Mouse (Mus musculus) spleen, postnatal 10 days (tissue): ENCODE data around the gene Slc43a1.
A peak's percentile ranks its signal among the peaks of the same experiment; 100 is the strongest.

Experiments used
- DNase-seq, 2 experiments: peaks; one replicate each; pipeline ENCODE4 v3.0.0; 2021 to 2022; ENCODE audit warnings: low spot score in 2 of 2

Gene Slc43a1

DNA sequence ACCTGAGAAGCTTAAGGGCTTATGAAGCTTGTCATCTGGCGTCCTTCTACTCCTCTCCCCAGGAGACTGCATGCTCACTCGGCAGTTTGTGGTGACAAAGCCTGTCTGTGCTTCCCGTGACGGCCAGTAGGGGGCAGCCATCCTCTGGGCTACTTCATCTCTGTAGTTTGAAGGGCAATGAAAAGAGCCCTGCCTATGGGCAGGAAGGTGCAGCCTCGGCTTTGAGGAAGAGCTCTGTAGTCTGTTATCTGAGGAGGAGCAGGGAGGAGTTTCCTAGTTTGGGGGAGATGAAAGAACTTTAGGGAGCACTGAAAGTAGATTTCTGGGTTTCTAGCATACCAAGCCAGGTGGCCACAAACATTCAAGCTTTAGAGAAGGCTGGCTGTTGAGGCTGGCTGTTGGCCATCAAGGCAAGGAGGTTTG is 29.9 kb downstream of the Slc43a1 start:
- peak; percentile 86 to 92 for DNase-seq

DNA sequence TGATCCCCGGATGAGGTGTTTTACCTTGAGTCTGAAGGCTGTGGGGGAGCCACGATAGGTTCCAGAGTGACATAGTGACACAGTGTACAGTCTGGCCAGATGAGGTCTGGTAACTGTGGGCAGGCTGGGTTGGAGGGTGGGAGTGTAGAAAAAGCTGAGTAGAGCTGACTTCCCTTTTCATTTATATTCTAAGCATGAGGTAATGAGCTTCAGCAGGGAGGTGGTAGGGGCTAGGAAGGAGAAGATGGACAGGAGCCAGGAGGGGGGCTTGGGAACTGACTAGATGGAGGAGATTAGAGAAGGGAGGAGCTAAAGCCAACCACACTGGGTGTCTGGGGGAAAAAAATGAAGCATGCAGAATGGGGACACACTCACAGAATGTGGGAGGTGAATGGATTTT is 30.3 kb downstream of the Slc43a1 start:
- DNase-seq: no peak

DNA sequence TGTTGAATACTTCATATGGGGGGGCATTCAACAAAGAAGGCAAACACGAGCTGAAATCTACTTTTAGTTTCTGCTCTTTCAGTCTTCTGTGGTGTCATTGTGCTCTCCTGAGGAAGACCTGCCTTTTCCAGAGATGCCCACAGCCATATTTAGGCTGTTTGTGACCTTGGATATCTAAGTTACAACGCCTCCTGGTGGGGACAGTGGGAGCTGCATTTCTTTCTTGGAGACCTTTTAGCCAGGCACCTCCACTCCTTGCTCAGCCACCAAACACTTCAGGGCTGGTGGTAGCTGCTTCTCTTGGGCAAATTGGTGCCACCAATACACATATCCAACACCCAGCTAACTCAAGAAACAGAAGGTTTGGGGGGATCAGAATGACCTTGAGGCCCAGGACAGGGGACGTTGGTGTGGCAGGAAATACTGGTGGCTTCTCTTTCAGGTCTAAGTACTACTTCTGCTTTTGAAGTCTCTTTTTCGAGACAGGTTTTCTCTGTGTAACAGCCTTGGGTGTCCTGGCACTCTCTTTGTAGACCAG is 32.0 kb downstream of the Slc43a1 start:
- peak; percentile 66 to 82 for DNase-seq

DNA sequence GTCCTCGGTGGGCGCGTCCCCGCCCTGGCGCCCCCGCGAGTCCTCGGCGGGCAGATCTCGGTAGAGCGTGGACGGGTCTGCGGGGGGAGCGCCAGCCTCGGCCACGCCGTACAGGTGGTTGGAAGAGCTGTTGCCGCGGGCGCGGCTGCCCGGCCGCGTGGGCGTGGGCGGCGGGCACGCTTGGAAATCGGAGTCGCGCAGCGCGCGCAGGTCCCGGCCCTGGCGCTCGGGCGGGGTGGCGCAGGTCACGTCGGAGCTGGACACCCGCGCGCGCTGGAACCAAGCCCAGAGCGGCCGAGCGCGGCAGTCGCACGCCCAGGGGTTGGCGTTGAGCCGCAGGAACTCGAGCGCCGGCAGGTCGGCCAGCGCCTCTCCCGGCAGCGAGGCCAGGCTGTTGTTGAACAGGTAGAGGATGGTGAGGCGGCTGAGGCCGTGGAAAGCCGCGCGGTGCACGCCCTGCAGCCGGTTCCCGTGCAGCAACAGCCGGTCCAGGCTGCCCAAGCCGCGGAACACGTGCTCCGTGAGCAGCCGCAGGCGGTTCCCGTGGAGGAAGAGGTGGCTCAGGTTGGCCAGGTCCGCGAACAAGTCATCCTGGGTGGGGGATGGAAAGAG is 33.6 kb downstream of the Slc43a1 start:
- peak in 1 of 2 experiments; percentile 46 for DNase-seq

DNA sequence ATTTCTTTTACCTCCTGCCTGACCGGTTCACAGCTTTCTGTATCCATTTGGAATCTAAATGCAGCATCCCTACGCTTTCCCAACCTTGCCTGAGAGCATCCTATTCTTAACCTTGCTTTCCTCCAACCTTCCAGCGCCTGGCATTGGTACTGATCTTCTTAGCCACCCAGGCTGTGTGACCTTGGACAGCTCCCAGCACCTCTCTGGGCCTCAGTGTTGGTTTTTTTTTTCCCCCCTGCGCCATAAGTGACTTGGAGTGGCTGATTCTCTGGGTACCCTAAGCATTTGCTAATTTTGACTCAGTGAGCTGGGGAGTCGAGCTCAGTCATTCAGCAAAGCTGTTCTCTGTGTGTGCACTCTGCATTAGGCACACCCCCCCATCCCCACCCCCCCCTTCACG is 37.2 kb downstream of the Slc43a1 start:
- no peak for DNase-seq

DNA sequence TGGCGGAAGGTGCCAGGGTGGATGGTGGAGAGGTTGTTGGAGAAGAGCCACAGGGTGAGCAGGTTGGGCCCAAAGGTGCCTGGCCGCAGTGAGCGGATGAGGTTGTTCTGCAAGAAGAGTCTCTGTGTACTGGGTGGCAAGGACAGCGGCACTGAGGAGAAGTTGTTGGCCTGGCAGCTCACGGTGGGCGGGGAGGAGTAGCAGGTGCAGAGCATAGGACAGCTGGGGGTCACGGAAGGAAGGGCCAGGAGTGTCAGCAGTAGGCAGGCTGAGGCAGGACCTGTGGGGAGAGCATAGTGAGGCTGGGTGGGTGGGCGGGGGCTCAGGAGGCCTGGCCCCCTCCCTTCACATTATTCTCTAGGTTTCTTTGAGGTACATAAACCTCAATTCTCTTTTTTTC is 41.9 kb downstream of the Slc43a1 start:
- DNase-seq: peak in 1 of 2 experiments; percentile 35

DNA sequence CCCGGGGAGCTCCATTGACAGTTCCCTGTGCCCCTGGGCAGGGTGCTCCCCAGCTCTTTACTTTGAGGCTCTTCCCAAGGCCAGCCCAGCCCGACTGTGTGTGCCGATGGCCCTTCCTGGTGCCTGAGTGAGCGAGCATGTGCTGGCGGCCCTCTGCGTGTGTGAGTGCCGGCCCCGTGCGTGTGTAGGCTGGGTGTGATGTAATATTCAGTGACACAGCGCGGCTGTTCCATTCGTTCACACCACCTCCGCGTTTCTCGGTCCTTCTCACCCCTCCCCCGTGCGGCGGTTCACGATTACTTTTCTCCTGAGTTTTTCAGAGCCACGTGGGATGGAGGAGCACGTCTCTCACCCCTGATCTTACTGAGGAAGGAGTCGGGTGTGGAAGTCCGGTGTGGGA is 44.0 kb downstream of the Slc43a1 start:
- DNase-seq: peak; percentile 10 to 39

DNA sequence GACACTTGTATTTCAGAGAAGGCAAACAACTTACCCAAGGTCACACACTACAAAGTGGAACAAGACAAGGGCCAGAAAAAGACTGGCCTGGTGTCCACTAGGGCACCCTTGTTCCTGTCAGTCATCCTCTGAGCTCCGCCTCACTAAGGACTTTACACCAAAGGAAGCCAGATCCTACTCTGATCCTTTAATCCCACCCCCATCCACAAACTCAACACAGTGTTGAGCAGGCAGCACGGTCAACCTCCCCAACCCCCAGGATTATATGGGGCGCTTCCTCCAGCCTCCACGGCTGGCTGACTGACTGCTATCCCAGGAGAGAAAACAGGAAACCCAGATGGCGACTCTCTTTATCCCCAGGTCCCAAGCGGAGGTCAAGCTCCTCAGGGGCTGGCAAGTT is 44.4 kb downstream of the Slc43a1 start:
- DNase-seq: peak in 1 of 2 experiments; percentile 15

DNA sequence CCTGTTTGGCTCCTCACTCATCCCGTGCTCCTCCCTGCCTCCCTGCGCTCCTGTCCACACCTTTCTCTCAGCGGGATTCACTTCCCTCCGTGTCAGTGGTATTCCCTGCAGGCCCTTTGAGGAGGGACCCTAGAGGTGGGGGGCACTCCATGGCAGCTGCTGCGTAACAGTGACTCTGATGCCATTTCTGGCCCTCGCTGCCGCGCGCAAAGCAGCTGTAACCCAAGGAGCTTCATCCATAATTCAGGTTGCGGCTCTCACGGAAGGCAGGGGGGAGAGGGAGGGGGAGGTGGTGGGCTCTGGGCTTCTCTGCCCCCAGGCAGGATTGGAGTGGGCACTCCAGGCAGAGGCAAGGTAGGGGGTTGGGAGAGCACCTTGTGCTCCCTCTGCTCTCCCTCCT is 44.9 kb downstream of the Slc43a1 start:
- peak in 1 of 2 experiments; percentile 16 for DNase-seq

DNA sequence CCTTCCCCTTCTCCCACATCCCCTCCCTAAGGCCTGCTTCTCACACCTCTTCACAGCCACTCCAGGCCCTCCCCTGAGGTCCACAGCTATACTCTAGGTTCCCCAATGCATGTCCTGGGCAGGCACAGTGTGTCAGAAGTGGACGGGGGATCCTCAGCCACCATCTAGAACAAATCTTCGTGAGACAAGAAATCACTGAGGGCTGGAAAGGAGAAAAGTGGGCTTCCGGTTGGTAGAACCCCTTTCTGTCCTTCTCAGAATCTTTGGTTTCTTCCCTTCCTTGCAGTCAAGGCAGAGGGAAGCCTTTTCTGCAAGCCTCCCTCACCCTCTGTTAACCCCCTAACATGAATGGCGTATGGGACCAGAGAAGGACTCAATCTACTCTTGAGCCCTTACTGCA is 45.3 kb downstream of the Slc43a1 start:
- peak; percentile 6 to 13 for DNase-seq

DNA sequence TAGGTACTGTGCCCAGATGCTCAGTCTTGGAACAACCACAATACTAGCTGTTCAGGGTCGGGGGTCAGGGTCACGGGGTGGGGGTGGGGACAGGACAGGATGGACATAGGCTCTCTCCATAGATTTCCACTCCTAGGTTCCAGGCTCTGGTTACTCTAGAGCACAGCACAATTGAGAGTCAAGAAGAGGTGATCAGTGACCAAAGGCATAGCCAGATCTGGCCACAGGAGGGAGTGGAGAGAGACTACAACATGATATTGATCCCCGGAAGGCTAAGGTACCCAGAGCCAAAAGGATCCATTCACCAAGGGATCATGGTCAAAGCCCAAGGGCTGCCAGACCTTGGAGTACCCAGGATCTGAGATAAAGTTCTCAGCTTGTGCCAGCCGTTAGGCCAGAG is 46.0 kb downstream of the Slc43a1 start:
- DNase-seq: peak in 1 of 2 experiments; percentile 14

DNA sequence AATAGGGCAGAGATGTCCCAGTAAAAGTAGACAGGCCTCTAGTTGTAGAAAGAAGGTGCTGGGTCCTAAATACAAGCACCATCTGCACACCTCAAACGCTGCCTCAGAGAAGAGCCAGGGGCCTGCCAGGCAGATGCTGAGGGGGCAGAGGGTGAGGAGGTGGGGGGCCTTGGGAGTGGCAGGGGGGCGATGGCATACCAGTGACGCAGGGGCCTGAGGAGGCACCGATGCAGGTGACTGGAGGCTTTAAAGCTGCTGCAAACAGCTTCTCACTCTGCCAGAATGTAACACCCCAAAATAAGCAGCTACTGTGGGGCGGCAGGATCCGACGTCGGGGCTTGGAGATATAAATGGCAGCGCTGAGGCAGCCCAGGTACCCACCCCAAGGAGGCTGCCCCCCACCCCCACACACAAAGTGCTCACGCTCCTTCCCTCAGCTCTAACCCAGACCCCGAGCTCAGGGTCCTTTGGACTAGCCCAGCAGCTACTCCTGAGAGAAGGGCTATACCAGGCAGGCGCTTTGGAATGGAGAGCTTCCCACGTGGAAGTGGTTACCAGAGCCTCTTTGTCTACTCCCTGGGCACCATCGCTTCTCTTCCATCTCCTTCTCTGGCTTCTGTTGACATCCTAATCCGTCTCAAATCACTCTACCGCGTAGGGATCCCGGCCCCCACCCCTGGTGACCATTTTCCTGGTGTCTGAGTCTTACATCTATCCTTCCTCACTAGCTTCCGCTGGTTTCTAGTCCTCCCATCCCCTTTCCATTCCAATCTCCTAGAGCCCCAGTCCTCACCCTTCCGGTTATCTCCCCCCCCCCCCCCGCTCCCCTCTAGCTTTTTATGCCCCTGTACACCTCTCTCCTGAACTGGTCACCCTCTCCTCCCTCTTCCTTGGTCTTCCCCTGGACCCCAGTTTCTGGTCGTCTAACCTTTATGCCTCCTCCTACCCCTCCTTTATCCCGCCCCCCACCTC is 46.7 kb downstream of the Slc43a1 start:
- DNase-seq: peak in 1 of 2 experiments; percentile 22

DNA sequence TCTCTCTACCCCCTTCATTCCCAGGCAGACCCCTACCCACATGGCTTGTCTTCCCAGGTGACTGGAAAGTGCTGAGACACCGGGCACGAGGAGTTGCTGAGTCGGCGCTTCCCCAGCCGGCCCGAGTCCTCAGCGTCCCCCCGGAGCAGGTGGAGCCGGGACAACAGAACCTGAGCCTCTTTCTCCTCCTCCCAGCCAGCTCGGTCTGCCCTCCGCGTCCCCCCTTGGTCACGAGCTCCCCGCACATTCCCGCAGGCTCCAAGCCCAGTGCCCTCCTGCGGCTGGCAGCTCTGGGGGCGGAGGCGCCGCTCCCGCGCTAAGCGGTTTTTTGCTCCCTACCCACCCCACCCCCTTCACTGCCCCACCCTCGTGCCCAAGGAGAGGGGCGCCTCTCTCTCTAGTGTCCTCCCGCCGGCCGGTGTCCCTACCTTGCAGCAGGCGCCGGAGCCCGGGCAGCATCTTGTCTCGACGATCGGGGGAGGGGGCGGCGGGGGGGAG is 47.6 kb downstream of the Slc43a1 start, which contains the start of gene Rtn4rl2:
Gene Rtn4rl2, minus strand, starts transcription at position 477 of the 498 bp plus-strand sequence.
- DNase-seq: peak in 1 of 2 experiments; percentile 28

DNA sequence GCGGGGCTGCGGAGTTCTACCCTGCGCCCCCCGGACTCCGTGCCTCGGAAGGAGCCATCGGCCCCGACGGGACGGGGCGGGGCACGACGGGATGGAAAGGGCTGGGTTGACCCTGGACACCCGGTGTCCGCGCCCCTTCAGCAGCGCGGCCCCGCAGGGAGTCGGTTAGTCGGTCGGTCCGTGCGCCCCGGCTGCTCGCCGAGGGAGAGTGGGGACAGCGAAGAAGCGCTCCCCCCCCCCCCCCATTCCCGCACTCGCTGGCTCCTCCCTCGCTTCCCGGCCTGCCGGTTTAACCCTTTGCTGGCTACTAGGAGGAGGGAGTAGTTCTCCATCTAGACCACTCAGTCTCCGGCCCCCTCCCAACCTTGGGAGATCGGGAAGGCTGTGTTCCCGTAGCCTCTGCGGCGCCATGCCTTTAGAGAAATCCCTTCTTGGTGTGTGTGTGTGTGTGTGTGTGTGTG is 48.2 kb downstream of the Slc43a1 start:
- DNase-seq: peak; percentile 26 to 42

DNA sequence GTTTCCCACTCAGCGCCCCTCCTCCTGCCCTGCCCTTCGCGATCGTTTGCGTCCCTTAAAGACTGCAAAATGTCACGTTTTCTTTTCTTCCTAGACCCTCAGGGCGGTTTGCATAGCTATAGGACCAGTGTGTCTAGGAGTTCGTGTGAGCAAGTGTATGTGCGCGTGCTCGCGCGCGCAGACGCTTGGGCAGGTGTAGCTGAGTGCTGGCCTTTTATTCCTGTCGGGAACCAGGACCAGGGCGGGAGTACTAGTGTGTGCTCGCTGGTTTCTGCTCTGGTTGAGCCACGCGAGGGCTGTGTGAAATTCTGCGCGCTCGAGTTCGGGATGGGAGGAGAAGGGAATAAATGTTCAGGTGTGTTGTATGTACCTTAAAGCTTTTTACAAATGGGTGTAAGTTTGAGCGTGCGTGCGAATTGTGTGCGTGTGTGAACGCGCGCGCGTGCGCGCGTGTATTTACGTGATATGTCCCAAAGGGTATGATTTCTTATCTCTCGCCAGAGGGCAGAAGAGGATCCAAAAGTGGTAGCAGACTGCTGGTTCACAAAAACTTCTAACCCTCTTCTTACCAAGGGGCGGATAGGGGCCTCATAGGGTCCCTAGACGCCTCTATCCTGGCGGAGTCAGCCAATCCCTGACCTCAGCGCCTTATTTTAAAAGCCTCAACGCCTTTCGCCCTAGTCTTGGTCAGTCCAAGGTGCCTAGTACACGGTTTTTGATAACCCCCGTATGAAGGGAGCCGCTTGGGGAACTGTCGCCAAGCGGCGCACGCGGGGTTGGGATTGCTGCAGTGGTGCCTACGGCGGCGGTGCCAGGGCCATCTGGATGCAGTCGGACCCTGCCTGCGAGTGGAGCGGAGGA is 49.0 kb downstream of the Slc43a1 start:
- peak; percentile 37 to 55 for DNase-seq

DNA sequence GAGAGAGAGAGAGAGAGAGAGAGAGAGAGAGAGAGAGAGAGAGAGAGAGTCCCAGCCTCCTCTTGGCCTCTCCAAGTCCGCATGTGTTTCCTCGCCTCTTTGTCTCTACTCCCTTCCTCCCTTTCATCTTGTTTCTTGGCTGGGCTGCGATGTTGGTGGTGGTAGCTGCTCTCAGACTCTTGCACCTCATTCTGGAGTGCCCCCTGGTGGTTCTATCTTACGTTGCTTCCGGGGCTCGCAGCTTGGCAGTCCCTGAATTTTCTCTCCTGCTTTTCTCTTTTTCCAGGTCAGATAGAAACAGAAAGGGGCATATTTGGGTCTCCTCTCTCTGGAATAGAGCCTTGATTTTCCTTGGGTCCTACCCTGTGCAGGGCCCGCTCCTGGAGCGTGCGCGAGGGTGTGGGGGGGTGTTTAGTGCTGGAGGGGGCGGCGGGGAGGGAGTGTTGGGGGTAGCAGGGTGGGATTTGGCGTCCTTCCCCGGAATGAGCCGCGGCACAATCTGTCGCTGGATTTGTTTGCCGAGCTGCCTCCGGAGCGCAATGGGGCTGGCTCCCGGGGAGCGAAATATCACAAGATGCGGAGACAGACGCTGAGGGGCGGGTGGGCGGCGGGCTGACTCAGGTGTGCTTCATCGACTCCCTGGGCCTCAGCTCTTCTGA is 50.1 kb downstream of the Slc43a1 start:
- peak; percentile 67 to 85 for DNase-seq

DNA sequence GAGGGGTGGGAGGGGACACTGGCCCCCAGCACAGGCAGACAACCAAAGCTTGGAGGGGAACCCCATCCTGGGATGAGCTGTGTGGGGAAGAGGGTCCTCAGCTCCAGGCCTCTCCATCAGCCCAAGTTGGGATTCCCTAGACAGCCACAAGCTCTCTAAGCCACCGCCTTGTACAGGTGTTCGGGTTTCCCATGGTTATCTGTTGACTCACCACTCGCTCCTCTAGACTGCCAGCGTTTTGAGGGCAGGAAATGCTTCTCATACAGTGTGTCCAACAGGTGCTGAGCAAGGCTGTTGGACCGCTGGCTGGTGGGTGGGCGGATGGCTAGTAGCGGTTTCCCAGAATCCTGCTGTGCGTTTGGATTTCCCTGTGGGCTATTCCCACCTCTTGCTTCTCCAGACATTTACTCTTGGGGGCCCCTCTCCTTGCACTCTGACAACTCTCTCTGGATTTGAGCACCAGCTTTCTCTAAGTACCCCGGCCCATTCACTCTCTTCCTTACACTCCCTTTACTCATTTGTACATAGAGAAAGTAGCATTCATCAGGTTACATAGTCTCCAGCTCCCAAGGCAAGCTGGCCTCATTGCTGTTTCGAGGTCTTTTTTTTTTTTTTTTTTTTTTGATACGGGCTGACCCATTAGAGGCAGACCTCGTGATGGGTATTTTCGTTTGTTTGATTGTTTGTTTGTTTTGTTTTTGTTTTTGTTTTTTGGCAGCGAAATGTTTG is 50.8 kb downstream of the Slc43a1 start:
- DNase-seq: peak in 1 of 2 experiments; percentile 26

DNA sequence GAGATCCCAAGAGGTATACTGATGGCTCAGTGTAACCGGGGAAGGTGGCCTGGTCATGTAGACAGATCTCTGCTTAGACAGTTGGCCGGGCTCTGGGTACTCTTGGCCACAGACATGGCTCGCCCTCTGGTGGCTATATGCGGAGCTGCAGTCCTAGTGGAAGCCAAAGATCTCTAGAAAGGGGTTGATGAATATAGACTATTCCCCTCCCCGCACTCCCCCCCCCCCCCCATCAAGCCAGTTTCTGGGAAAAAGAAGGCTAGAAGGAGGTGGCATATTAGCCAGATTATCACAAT is 51.3 kb downstream of the Slc43a1 start:
- DNase-seq: peak; percentile 78 to 88

DNA sequence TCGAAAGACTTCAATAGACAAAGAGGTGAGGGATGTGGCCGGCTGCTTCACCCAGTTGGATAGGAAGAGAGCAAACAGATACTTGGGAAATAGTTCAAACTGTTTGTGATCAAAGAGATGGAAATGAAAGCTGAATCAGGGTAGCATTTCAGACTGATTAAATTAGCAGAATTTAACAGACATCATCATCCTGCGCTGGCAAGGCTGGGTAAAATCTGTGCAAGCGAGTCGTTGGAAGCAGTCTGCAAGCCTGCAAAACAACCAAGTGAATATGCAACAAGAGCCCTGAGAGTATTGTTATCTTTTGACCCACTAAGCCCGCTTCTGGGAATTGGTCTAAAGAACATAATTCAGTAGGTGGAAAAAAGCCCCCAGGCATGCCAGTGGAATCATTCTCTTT is 54.7 kb downstream of the Slc43a1 start:
- DNase-seq: no peak
